Mouse (Mus musculus) midbrain, embryonic 14.5 days (tissue): Measurements from ENCODE around the gene Tspyl3. TPM values are rescaled to one million over a fixed set of nuclear protein-coding genes. Genes with fewer than 3 reads are reported as not detected.

Source experiments
- ATAC-seq: fragments of 200-750 bp; cut with Nextera tagmentation; 2 replicates; pipeline ENCODE4 v1.8.0; 2017; ENCODE audit warnings: moderate number of reproducible peaks, moderate library complexity; ENCODE audit not compliant: low FRiP score, low TSS enrichment
- DNase-seq: peaks from one replicate; pipeline ENCODE4 v3.0.0-alpha.2; 2015
- H3K27ac ChIP-seq: fragments of 300-500 bp; sonication (generic); replicated peaks from 2 replicates; pipeline ENCODE4 v1.5.1; 2014; ENCODE audit warnings: mild to moderate bottlenecking, low read depth, low read length, moderate library complexity
- H3K27me3 ChIP-seq: fragments of 300-500 bp; sonication (generic); 2 replicates; pipeline ENCODE4 v1.6.1; 2014; ENCODE audit warnings: low read length, control low read depth, mixed read lengths; ENCODE audit not compliant: control insufficient read depth, insufficient read depth
- H3K36me3 ChIP-seq: fragments of 300-500 bp; sonication (generic); 2 replicates; pipeline ENCODE4 v1.6.1; 2014; ENCODE audit warnings: low read length, control low read depth; ENCODE audit not compliant: control insufficient read depth, insufficient read depth
- H3K4me1 ChIP-seq: fragments of 300-500 bp; sonication (generic); 2 replicates; pipeline ENCODE4 v1.6.1; 2014; ENCODE audit warnings: mild to moderate bottlenecking, antibody characterized with exemption, low read length, control low read depth; ENCODE audit not compliant: control insufficient read depth, insufficient read depth
- H3K4me2 ChIP-seq: fragments of 300-500 bp; sonication (generic); 2 replicates; pipeline ENCODE4 v1.6.1; 2014; ENCODE audit warnings: mild to moderate bottlenecking, low read length, moderate library complexity
- H3K4me3 ChIP-seq: fragments of 300-500 bp; sonication (generic); replicated peaks from 2 replicates; pipeline ENCODE4 v1.5.1; 2014; ENCODE audit warnings: low read depth, low read length
- H3K9ac ChIP-seq: fragments of 300-500 bp; sonication (generic); replicated peaks from 2 replicates; pipeline ENCODE4 v1.6.1; 2014; ENCODE audit warnings: mild to moderate bottlenecking, low read length, moderate library complexity
- H3K9me3 ChIP-seq: fragments of 300-500 bp; sonication (generic); 2 replicates; pipeline ENCODE4 v1.6.1; 2016; ENCODE audit warnings: low read length, control low read depth, mixed read lengths; ENCODE audit not compliant: control insufficient read depth
- WGBS: fragments of 180-500 bp; shearing (Covaris S2); extraction: QIAGEN DNeasy Blood & Tissue Kit; methylation state at CpG from one replicate; pipeline ENCODE4 v1.1.7; 2014; 5-methylcytosine and 5-hydroxymethylcytosine counted together
- polyA plus RNA-seq: library from polyadenylated mRNA; unstranded; fragments of >200 nt; fragmentation: Nextera tagmentation; extraction: Ambion mirVana; gene quantifications from 2 replicates; pipeline ENCODE4 v1.2.1, GENCODE M21; 2014

Tspyl3 gene
- polyA plus RNA-seq, 1 experiment from 2014 or later, result 30.2 TPM

- Histone ChIP-seq H3K9me3 (no peaks in the 10 kb centered on the region), H3K9ac (no peak overlapping the region), H3K27ac (no peak overlapping the region), H3K4me2 (no peak overlapping the region), H3K4me1 (no peaks in the 10 kb centered on the region), H3K4me3 (no peak overlapping the region), H3K27me3 (no peaks in the 10 kb centered on the region), H3K36me3 (no peaks in the 10 kb centered on the region)
- 93% methylated on average over 10 of the region's 10 CpGs for WGBS
- ATAC-seq (no peak), DNase-seq (no peak)
Observed at GRCm38 (mm10) chr2:153217826-153218340, 7.4 kb downstream of the Tspyl3 start.

- Histone ChIP-seq H3K27me3 (no peaks in the 10 kb centered on the region), H3K4me2 (no peak overlapping the region), H3K9ac (no peak overlapping the region), H3K4me1 (no peaks in the 10 kb centered on the region), H3K36me3 (peaks cover 3% of the 10 kb centered on the region; the same call in 1 of the 2 replicates), H3K9me3 (no peaks in the 10 kb centered on the region), H3K4me3 (no peak overlapping the region), H3K27ac (no peak overlapping the region)
- DNase-seq, result no peak
- WGBS, result 78% methylated on average over 4 of the region's 4 CpGs
- ATAC-seq, result no peak
Observed at GRCm38 (mm10) chr2:153215421-153215820, 9.8 kb downstream of the Tspyl3 start.

GRCm38 (mm10) chr2:153214771-153215259 is 10.4 kb downstream of the Tspyl3 start:
- H3K4me3 ChIP-seq, result no peak overlapping the region
- 84% methylated on average over 6 of the region's 6 CpGs for WGBS
- ATAC-seq, result no peak
- no peak overlapping the region for H3K9ac ChIP-seq
- H3K4me1 ChIP-seq, result no peaks in the 10 kb centered on the region
- no peak for DNase-seq
- peaks cover 9% of the 10 kb centered on the region for H3K36me3 ChIP-seq
- H3K9me3 ChIP-seq, result no peaks in the 10 kb centered on the region
- no peak overlapping the region for H3K27ac ChIP-seq
- H3K4me2 ChIP-seq, result no peak overlapping the region
- no peaks in the 10 kb centered on the region for H3K27me3 ChIP-seq

- no peak for ATAC-seq
- Histone ChIP-seq H3K4me3 (no peak overlapping the region), H3K36me3 (peaks cover 22% of the 10 kb centered on the region), H3K9ac (no peak overlapping the region), H3K4me1 (no peaks in the 10 kb centered on the region), H3K4me2 (no peak overlapping the region), H3K27me3 (no peaks in the 10 kb centered on the region), H3K9me3 (no peaks in the 10 kb centered on the region), H3K27ac (no peak overlapping the region)
- no peak for DNase-seq
- 89% methylated on average over 4 of the region's 4 CpGs for WGBS
Observed at GRCm38 (mm10) chr2:153213351-153213750, 11.9 kb downstream of the Tspyl3 start.

- Histone ChIP-seq H3K9ac (no peak overlapping the region), H3K4me2 (no peak overlapping the region), H3K4me3 (no peak overlapping the region), H3K4me1 (no peaks in the 10 kb centered on the region), H3K36me3 (peaks cover 41% of the 10 kb centered on the region), H3K9me3 (no peaks in the 10 kb centered on the region), H3K27me3 (no peaks in the 10 kb centered on the region), H3K27ac (no peak overlapping the region)
- ATAC-seq, result no peak
- WGBS, result 94% methylated on average over 5 of the region's 5 CpGs
- no peak for DNase-seq
Observed at GRCm38 (mm10) chr2:153211451-153211850, 13.8 kb downstream of the Tspyl3 start.

GRCm38 (mm10) chr2:153209286-153209685 is 16.0 kb downstream of the Tspyl3 start:
- ATAC-seq (no peak), DNase-seq (no peak)
- WGBS, result 94% methylated on average over 5 of the region's 5 CpGs
- Histone ChIP-seq H3K4me2 (no peak overlapping the region), H3K4me3 (no peak overlapping the region), H3K27ac (no peak overlapping the region), H3K9me3 (no peaks in the 10 kb centered on the region), H3K9ac (no peak overlapping the region), H3K27me3 (no peaks in the 10 kb centered on the region), H3K36me3 (peaks cover 62% of the 10 kb centered on the region), H3K4me1 (no peaks in the 10 kb centered on the region)

- Histone ChIP-seq H3K4me1 (no peaks in the 10 kb centered on the region), H3K4me3 (no peak overlapping the region), H3K27me3 (no peaks in the 10 kb centered on the region), H3K36me3 (peaks cover 69% of the 10 kb centered on the region), H3K4me2 (no peak overlapping the region), H3K9me3 (no peaks in the 10 kb centered on the region), H3K9ac (no peak overlapping the region), H3K27ac (no peak overlapping the region)
- DNase-seq (no peak), ATAC-seq (no peak)
- WGBS, result 97% methylated on average over 2 of the region's 2 CpGs
Observed at GRCm38 (mm10) chr2:153208149-153208548, 17.1 kb downstream of the Tspyl3 start.

- Histone ChIP-seq H3K4me1 (no peaks in the 10 kb centered on the region), H3K36me3 (peaks cover 85% of the 10 kb centered on the region), H3K9ac (no peak overlapping the region), H3K27ac (no peak overlapping the region), H3K27me3 (no peaks in the 10 kb centered on the region), H3K9me3 (no peaks in the 10 kb centered on the region), H3K4me2 (no peak overlapping the region), H3K4me3 (no peak overlapping the region)
- no peak for ATAC-seq
- DNase-seq, result no peak
- 50% methylated on average over 1 of the region's 1 CpGs for WGBS
Observed at GRCm38 (mm10) chr2:153202766-153203165, 22.5 kb downstream of the Tspyl3 start.

- peaks cover 80% of the 10 kb centered on the region for H3K36me3 ChIP-seq
- DNase-seq, result no peak
- no peaks in the 10 kb centered on the region for H3K27me3 ChIP-seq
- no peak overlapping the region for H3K4me2 ChIP-seq
- ATAC-seq, result no peak
- no peaks in the 10 kb centered on the region for H3K4me1 ChIP-seq
- no peaks in the 10 kb centered on the region for H3K9me3 ChIP-seq
- no peak overlapping the region for H3K27ac ChIP-seq
- WGBS, result 94% methylated on average over 2 of the region's 2 CpGs
- no peak overlapping the region for H3K9ac ChIP-seq
- no peak overlapping the region for H3K4me3 ChIP-seq
Observed at GRCm38 (mm10) chr2:153199114-153199513, 26.1 kb downstream of the Tspyl3 start.
